Mouse (Mus musculus) layer of hippocampus, adult 18-20 months (tissue): ENCODE data around the gene 6430550D23Rik. TPM values are rescaled to one million over a fixed set of nuclear protein-coding genes. Genes with fewer than 3 reads are reported as not detected.

ENCODE experiments used
- DNase-seq, 2 experiments: peaks; one replicate each; pipeline ENCODE4 v3.0.0; 2022; ENCODE audit warnings: low spot score in 2 of 2
- long read RNA-seq: library from polyadenylated mRNA; stranded (forward); transcript quantifications from one replicate; pipeline ENCODE4 v2.0.0, GENCODE M21; 2021
- total RNA-seq, 2 experiments: library from RNA; stranded (reverse); gene quantifications; 2 replicates each; pipeline ENCODE4 v1.2.3; 2021

The 6430550D23Rik gene
- 1 to 10 TPM; 1.4 to 1.5 TPM for total RNA-seq
- long read RNA-seq, partial matches to known transcripts = 1 of 1 reads
- long read RNA-seq, other reads (novel, unspliced or antisense) = 0 of 1 reads

- DNase-seq = peak; percentile 95 to 97
These were observed at the start of gene 6430550D23Rik, which contains the start of gene Ergic3 for GRCm38 (mm10) chr2:156007888-156008532. Gene 6430550D23Rik, minus strand, starts transcription at chr2:156007977. Gene Ergic3, plus strand, starts transcription at chr2:156008045.

GRCm38 (mm10) chr2:156052816-156053215 lies 45.0 kb upstream of the 6430550D23Rik start, which contains the start of gene Fer1l4:
Gene Fer1l4, minus strand, starts transcription at chr2:156052947.
- DNase-seq = no peak

- DNase-seq = no peak
These were observed 40.2 kb upstream of the 6430550D23Rik start for GRCm38 (mm10) chr2:156047929-156048328.

GRCm38 (mm10) chr2:156042903-156043302 lies 35.1 kb upstream of the 6430550D23Rik start:
- DNase-seq = no peak

- no peak for DNase-seq
These were observed 31.6 kb upstream of the 6430550D23Rik start for GRCm38 (mm10) chr2:156039390-156039789.

GRCm38 (mm10) chr2:156025482-156025881 lies 17.7 kb upstream of the 6430550D23Rik start:
- DNase-seq = no peak

- DNase-seq = no peak
These were observed 14.0 kb upstream of the 6430550D23Rik start for GRCm38 (mm10) chr2:156021765-156022164.

- no peak for DNase-seq
These were observed 13.4 kb upstream of the 6430550D23Rik start for GRCm38 (mm10) chr2:156021219-156021618.

- DNase-seq = no peak
These were observed 10.3 kb upstream of the 6430550D23Rik start for GRCm38 (mm10) chr2:156018106-156018505.

- no peak for DNase-seq
These were observed 2.4 kb downstream of the 6430550D23Rik start for GRCm38 (mm10) chr2:156005393-156005792.

- DNase-seq = peak in 1 of 2 experiments; percentile 65
These were observed 15.9 kb downstream of the 6430550D23Rik start for GRCm38 (mm10) chr2:155991863-155992321.

GRCm38 (mm10) chr2:155991151-155991550 lies 16.6 kb downstream of the 6430550D23Rik start:
- DNase-seq = no peak

GRCm38 (mm10) chr2:155989085-155989484 lies 18.7 kb downstream of the 6430550D23Rik start:
- peak in 1 of 2 experiments; percentile 43 for DNase-seq

GRCm38 (mm10) chr2:155987131-155987530 lies 20.6 kb downstream of the 6430550D23Rik start:
- no peak for DNase-seq

- DNase-seq = no peak
These were observed 22.0 kb downstream of the 6430550D23Rik start for GRCm38 (mm10) chr2:155985776-155986175.

GRCm38 (mm10) chr2:155979328-155979991 lies 28.3 kb downstream of the 6430550D23Rik start:
- no peak for DNase-seq

- peak in 1 of 2 experiments; percentile 56 for DNase-seq
These were observed 33.6 kb downstream of the 6430550D23Rik start for GRCm38 (mm10) chr2:155974087-155974731.

GRCm38 (mm10) chr2:155973348-155973747 lies 34.4 kb downstream of the 6430550D23Rik start:
- no peak for DNase-seq

- peak in 1 of 2 experiments; percentile 76 for DNase-seq
These were observed 44.8 kb downstream of the 6430550D23Rik start for GRCm38 (mm10) chr2:155962991-155963390.

- DNase-seq = no peak
These were observed 45.9 kb downstream of the 6430550D23Rik start for GRCm38 (mm10) chr2:155961862-155962261.

- DNase-seq = no peak
These were observed 47.8 kb downstream of the 6430550D23Rik start for GRCm38 (mm10) chr2:155959981-155960380.
